Mouse (Mus musculus): ENCODE data around the gene Chst12. TPM values are rescaled to one million over a fixed set of nuclear protein-coding genes. Genes with fewer than 3 reads are reported as not detected.

Chst12 gene
- total and polyA plus RNA-seq, 3 experiments: 2.3 to 17.0 (median 7.6) TPM

- no peak for DNase-seq (ENCODE audit: extremely low read depth)
- Histone ChIP-seq H3K36me3 (replicated peaks in 1 of 2; ENCODE audit: control insufficient read depth in 1 of 2, insufficient read depth in 1 of 2, low read length in 1 of 2) (no peaks in the 10 kb centered on the region), H3K27ac (ENCODE audit: insufficient read depth, low read depth) (no peak overlapping the region), H3K4me2 (ENCODE audit: insufficient read depth, low read depth, poor library complexity, severe bottlenecking) (no peak overlapping the region), H3K4me1 (ENCODE audit: control insufficient read depth in 1 of 2, insufficient read depth in 2 of 2) (peaks cover 0 to 8% of the 10 kb centered on the region in 2 experiments; a peak in 3 of 4 replicates), H3K9me3 (replicated peaks; ENCODE audit: low read length) (peaks cover 2% of the 10 kb centered on the region), H3K9ac (ENCODE audit: insufficient read depth, low read depth) (no peak overlapping the region), H3K79me2 (replicated peaks; ENCODE audit: control insufficient read depth, extremely low read depth, insufficient read depth, poor library complexity, severe bottlenecking) (no peaks in the 10 kb centered on the region), H3K27me3 (replicated peaks) (peaks cover 13% of the 10 kb centered on the region), H3K4me3 (replicated peaks in 1 of 3; ENCODE audit: low read depth in 2 of 3, low read length in 2 of 3, poor library complexity in 1 of 3) (no peak overlapping the region)
- in situ Hi-C loops (cut with MboI; ENCODE audit: low pct_ligation_motif_present, low pct_unique_long_range_greater_than_20kb, low sequenced_read_pairs) (no loop called here), dilution Hi-C loops (cut with MboI; ENCODE audit: extremely low pct_ligation_motif_present, extremely low pct_unique_long_range_greater_than_20kb, low sequenced_read_pairs) (no loop called here)
- TF ChIP-seq SIN3A (IDR thresholded peaks at IDR 0.05; ENCODE audit: low read length) (no peak), CTCF (conservative IDR thresholded peaks at IDR 0.05 in 1 of 2, IDR thresholded peaks at IDR 0.05 in 1 of 2; ENCODE audit: low read depth in 2 of 2, low read length in 2 of 2) (no peak), KAT2A (IDR thresholded peaks at IDR 0.05; ENCODE audit: insufficient replicate concordance, low read length) (no peak), USF2 (conservative IDR thresholded peaks at IDR 0.05; ENCODE audit: low read depth, low read length) (no peak), MYC (IDR thresholded peaks at IDR 0.05; ENCODE audit: low read depth, low read length) (no peak), POLR2A (IDR thresholded peaks at IDR 0.05; ENCODE audit: low read depth, low read length) (no peak), ETS1 (conservative IDR thresholded peaks at IDR 0.05; ENCODE audit: low read depth, low read length) (no peak), ZKSCAN1 (IDR thresholded peaks at IDR 0.05; ENCODE audit: borderline replicate concordance, low read depth, low read length) (no peak), NELFE (IDR thresholded peaks at IDR 0.05; ENCODE audit: low read depth, low read length) (no peak), ZNF384 (IDR thresholded peaks at IDR 0.05; ENCODE audit: low read depth, low read length) (no peak), IRF4 (IDR thresholded peaks at IDR 0.05; ENCODE audit: low read depth, low read length) (no peak), CHD1 (IDR thresholded peaks at IDR 0.05; ENCODE audit: low read depth, low read length) (no peak), NRF1 (IDR thresholded peaks at IDR 0.05; ENCODE audit: low read depth, low read length) (no peak)
Measured at GRCm38 (mm10) chr5:140572611-140573010, 67.3 kb downstream of the Chst12 start.

Other genes with a start within 250 kb of the Chst12 start
- gene Mad1l1, start 184.0 kb upstream of the Chst12 start, total RNA-seq (2012; rRNA removed): 28.9 and 35.8 TPM in 2 replicates
- gene Mad1l1, start 184.0 kb upstream of the Chst12 start, total RNA-seq (2014; rRNA removed): 24.8 and 28.0 TPM in 2 replicates
- 45.6 and 53.5 TPM in 2 replicates for gene Mad1l1, start 184.0 kb upstream of the Chst12 start, polyA plus RNA-seq (2012; ENCODE audit: insufficient read length, low read depth)
- 69.4 and 90.1 TPM in 2 replicates for gene Nudt1, start 183.9 kb upstream of the Chst12 start, total RNA-seq (2012; rRNA removed)
- 73.7 and 74.6 TPM in 2 replicates for gene Nudt1, start 183.9 kb upstream of the Chst12 start, total RNA-seq (2014; rRNA removed)
- 75.2 and 80.5 TPM in 2 replicates for gene Nudt1, start 183.9 kb upstream of the Chst12 start, polyA plus RNA-seq (2012; ENCODE audit: insufficient read length, low read depth)
- gene Mrm2, start 173.7 kb upstream of the Chst12 start, total RNA-seq (2012; rRNA removed): 11.2 and 12.8 TPM in 2 replicates
- 14.6 and 17.3 TPM in 2 replicates for gene Mrm2, start 173.7 kb upstream of the Chst12 start, total RNA-seq (2014; rRNA removed)
- gene Mrm2, start 173.7 kb upstream of the Chst12 start, polyA plus RNA-seq (2012; ENCODE audit: insufficient read length, low read depth): 13.6 and 16.3 TPM in 2 replicates
- 20.8 and 26.0 TPM in 2 replicates for gene Snx8, start 116.3 kb upstream of the Chst12 start, total RNA-seq (2012; rRNA removed)
- gene Snx8, start 116.3 kb upstream of the Chst12 start, total RNA-seq (2014; rRNA removed): 33.0 and 34.6 TPM in 2 replicates
- 42.2 and 42.4 TPM in 2 replicates for gene Snx8, start 116.3 kb upstream of the Chst12 start, polyA plus RNA-seq (2012; ENCODE audit: insufficient read length, low read depth)
- 218 and 260 TPM in 2 replicates for gene Eif3b, start 86.2 kb upstream of the Chst12 start, total RNA-seq (2012; rRNA removed)
- gene Eif3b, start 86.2 kb upstream of the Chst12 start, total RNA-seq (2014; rRNA removed): 74.0 and 79.5 TPM in 2 replicates
- 521 and 579 TPM in 2 replicates for gene Eif3b, start 86.2 kb upstream of the Chst12 start, polyA plus RNA-seq (2012; ENCODE audit: insufficient read length, low read depth)
- not detected in 2 replicates for gene Gm4869, start 59.9 kb upstream of the Chst12 start, total RNA-seq (2012; rRNA removed)
- gene Gm4869, start 59.9 kb upstream of the Chst12 start, total RNA-seq (2014; rRNA removed): 0.09 TPM in 1 of 2 replicates, not detected in the other
- gene Gm4869, start 59.9 kb upstream of the Chst12 start, polyA plus RNA-seq (2012; ENCODE audit: insufficient read length, low read depth): 0.11 TPM in 1 of 2 replicates, not detected in the other
- gene Grifin, start 59.5 kb downstream of the Chst12 start, total RNA-seq (2012; rRNA removed): not detected in 2 replicates
- gene Grifin, start 59.5 kb downstream of the Chst12 start, total RNA-seq (2014; rRNA removed): not detected in 2 replicates
- gene Grifin, start 59.5 kb downstream of the Chst12 start, polyA plus RNA-seq (2012; ENCODE audit: insufficient read length, low read depth): not detected in 2 replicates
- gene Lfng, start 101.8 kb downstream of the Chst12 start, total RNA-seq (2012; rRNA removed): not detected in 2 replicates
- not detected in 2 replicates for gene Lfng, start 101.8 kb downstream of the Chst12 start, total RNA-seq (2014; rRNA removed)
- gene Lfng, start 101.8 kb downstream of the Chst12 start, polyA plus RNA-seq (2012; ENCODE audit: insufficient read length, low read depth): not detected in 2 replicates
- 1.4 TPM in 2 replicates for gene Ttyh3, start 143.5 kb downstream of the Chst12 start, total RNA-seq (2012; rRNA removed)
- 0.22 and 0.31 TPM in 2 replicates for gene Ttyh3, start 143.5 kb downstream of the Chst12 start, total RNA-seq (2014; rRNA removed)
- gene Ttyh3, start 143.5 kb downstream of the Chst12 start, polyA plus RNA-seq (2012; ENCODE audit: insufficient read length, low read depth): 5.0 and 6.3 TPM in 2 replicates
- 5.3 and 6.3 TPM in 2 replicates for gene Iqce, start 196.8 kb downstream of the Chst12 start, total RNA-seq (2012; rRNA removed)
- gene Iqce, start 196.8 kb downstream of the Chst12 start, total RNA-seq (2014; rRNA removed): 2.2 and 2.9 TPM in 2 replicates
- gene Iqce, start 196.8 kb downstream of the Chst12 start, polyA plus RNA-seq (2012; ENCODE audit: insufficient read length, low read depth): 8.5 and 11.2 TPM in 2 replicates
- 14.5 and 15.0 TPM in 2 replicates for gene Brat1, start 199.5 kb downstream of the Chst12 start, total RNA-seq (2012; rRNA removed)
- 9.0 and 9.8 TPM in 2 replicates for gene Brat1, start 199.5 kb downstream of the Chst12 start, total RNA-seq (2014; rRNA removed)
- 10.0 and 10.9 TPM in 2 replicates for gene Brat1, start 199.5 kb downstream of the Chst12 start, polyA plus RNA-seq (2012; ENCODE audit: insufficient read length, low read depth)
- 7.0 and 8.3 TPM in 2 replicates for gene Amz1, start 218.6 kb downstream of the Chst12 start, total RNA-seq (2012; rRNA removed)
- 7.3 and 7.5 TPM in 2 replicates for gene Amz1, start 218.6 kb downstream of the Chst12 start, total RNA-seq (2014; rRNA removed)
- gene Amz1, start 218.6 kb downstream of the Chst12 start, polyA plus RNA-seq (2012; ENCODE audit: insufficient read length, low read depth): 11.2 and 12.4 TPM in 2 replicates